Mouse (Mus musculus) embryonic facial prominence, embryonic 11.5 days (tissue): Measurements from ENCODE around the gene Tmem117. TPM values are rescaled to one million over a fixed set of nuclear protein-coding genes. Genes with fewer than 3 reads are reported as not detected.

ENCODE experiments used
- ATAC-seq: fragments of 200-750 bp; cut with Nextera tagmentation; replicated peaks from 2 replicates; pipeline ENCODE4 v1.8.0; 2017; ENCODE audit warnings: low read depth; ENCODE audit not compliant: insufficient number of reproducible peaks, low FRiP score, low TSS enrichment
- DNase-seq: peaks from one replicate; pipeline ENCODE4 v3.0.0-alpha.2; 2015; ENCODE audit warnings: low spot score
- H3K27ac ChIP-seq: fragments of 300-500 bp; sonication (generic); replicated peaks from 2 replicates; pipeline ENCODE4 v1.5.1; 2014; ENCODE audit warnings: mild to moderate bottlenecking, low read depth, low read length, control low read depth
- H3K27me3 ChIP-seq: fragments of 300-500 bp; sonication (generic); 2 replicates; pipeline ENCODE4 v1.6.1; 2014; ENCODE audit warnings: mild to moderate bottlenecking, low read length, moderate library complexity, mixed read lengths; ENCODE audit not compliant: control insufficient read depth, insufficient read depth
- H3K36me3 ChIP-seq: fragments of 300-500 bp; sonication (generic); replicated peaks from 2 replicates; pipeline ENCODE4 v1.6.1; 2014; ENCODE audit warnings: low read depth, mild to moderate bottlenecking, low read length, moderate library complexity, mixed read lengths; ENCODE audit not compliant: control insufficient read depth, insufficient read depth
- H3K4me1 ChIP-seq: fragments of 300-500 bp; sonication (generic); 2 replicates; pipeline ENCODE4 v1.6.1; 2014; ENCODE audit warnings: low read length, mixed read lengths; ENCODE audit not compliant: control insufficient read depth, insufficient read depth
- H3K4me2 ChIP-seq: fragments of 300-500 bp; sonication (generic); 2 replicates; pipeline ENCODE4 v1.6.1; 2014; ENCODE audit warnings: low read depth, mild to moderate bottlenecking, control low read depth, low read length, moderate library complexity
- H3K4me3 ChIP-seq: fragments of 300-500 bp; sonication (generic); 2 replicates; pipeline ENCODE4 v1.5.1; 2014; ENCODE audit warnings: low read depth, low read length, control low read depth
- H3K9ac ChIP-seq: fragments of 300-500 bp; sonication (generic); replicated peaks from 2 replicates; pipeline ENCODE4 v1.6.1; 2014; ENCODE audit warnings: mild to moderate bottlenecking, control low read depth, low read length
- H3K9me3 ChIP-seq: fragments of 300-500 bp; sonication (generic); replicated peaks from 2 replicates; pipeline ENCODE4 v1.6.1; 2016; ENCODE audit warnings: mild to moderate bottlenecking, low read length, inconsistent platforms, mixed read lengths; ENCODE audit not compliant: control insufficient read depth
- WGBS: fragments of 180-500 bp; shearing (Covaris S2); extraction: QIAGEN DNeasy Blood & Tissue Kit; methylation state at CpG from one replicate; pipeline ENCODE4 v1.1.7; 2014; 5-methylcytosine and 5-hydroxymethylcytosine counted together
- polyA plus RNA-seq: library from polyadenylated mRNA; unstranded; fragments of >200 nt; fragmentation: Nextera tagmentation; extraction: Ambion mirVana; gene quantifications from 2 replicates; pipeline ENCODE4 v1.2.1, GENCODE M21; 2014

Gene Tmem117
- polyA plus RNA-seq, 1 experiment from 2014 or later = 1.9 TPM

DNA sequence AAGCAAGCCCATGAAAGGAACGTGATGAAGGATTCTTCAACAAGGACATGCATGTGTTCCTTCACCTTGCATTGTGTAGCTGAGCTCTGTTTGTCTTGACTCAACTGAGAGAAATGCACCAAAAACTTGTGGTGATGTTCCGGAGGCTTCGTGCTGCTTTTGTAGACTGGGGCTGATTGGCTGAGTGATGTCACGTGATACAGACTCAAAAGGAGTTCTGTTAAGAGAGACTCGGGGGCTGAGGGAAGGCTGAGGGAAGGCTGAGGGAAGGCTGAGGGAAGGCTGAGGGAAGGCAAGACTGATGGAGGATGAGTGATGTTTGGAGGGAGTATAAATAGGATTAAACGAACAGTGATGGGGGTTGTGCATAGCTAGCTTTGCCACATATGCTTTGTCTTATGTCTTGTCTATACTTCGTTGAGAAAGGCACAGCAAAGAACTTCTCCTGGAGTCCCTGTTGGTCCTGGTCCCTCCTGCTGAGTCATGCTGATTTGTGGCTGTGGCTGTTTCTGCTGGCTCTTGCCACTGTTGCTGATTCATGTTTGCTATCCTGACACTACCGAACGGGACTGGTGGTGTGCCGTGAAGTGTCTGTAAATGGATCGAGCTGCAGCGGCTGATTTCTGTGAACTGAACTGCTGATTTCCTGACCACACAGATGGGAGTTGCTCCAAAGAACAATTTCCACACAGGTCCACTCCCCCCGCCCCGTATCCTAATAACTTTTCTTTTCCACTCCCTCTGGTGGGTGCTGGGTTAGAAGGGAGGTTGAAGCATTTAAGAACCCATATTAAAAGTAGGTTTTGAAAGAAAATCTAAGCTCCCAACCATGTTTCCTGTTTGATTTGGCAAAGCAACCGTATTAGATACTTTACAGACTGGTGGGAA is 185.4 kb downstream of the Tmem117 start:
- no peak for DNase-seq
- 85% methylated on average over 15 of the region's 15 CpGs for WGBS
- Histone ChIP-seq H3K27me3 (no peaks in the 10 kb centered on the region), H3K36me3 (no peaks in the 10 kb centered on the region), H3K9me3 (no peaks in the 10 kb centered on the region), H3K27ac (no peak overlapping the region), H3K4me3 (no peak overlapping the region), H3K4me1 (no peaks in the 10 kb centered on the region), H3K9ac (no peak overlapping the region), H3K4me2 (no peak overlapping the region)
- no peak for ATAC-seq

- 85% methylated on average over 3 of the region's 3 CpGs for WGBS
These were observed 206.6 kb downstream of the Tmem117 start for GRCm38 (mm10) chr15:94835634-94836033.

GRCm38 (mm10) chr15:94838646-94839045 is 209.6 kb downstream of the Tmem117 start:
- ATAC-seq = no peak
- WGBS = 89% methylated on average over 4 of the region's 4 CpGs

More at GRCm38 (mm10) chr15:94835634-94836033, 206.6 kb downstream of the Tmem117 start:
- H3K27ac ChIP-seq = no peak overlapping the region
- no peaks in the 10 kb centered on the region for H3K27me3 ChIP-seq
- H3K4me3 ChIP-seq = no peak overlapping the region
- no peak overlapping the region for H3K9ac ChIP-seq
- no peak for ATAC-seq
- no peaks in the 10 kb centered on the region for H3K36me3 ChIP-seq
- DNase-seq = no peak
- no peaks in the 10 kb centered on the region for H3K4me1 ChIP-seq
- H3K9me3 ChIP-seq = no peaks in the 10 kb centered on the region
- no peak overlapping the region for H3K4me2 ChIP-seq

DNA sequence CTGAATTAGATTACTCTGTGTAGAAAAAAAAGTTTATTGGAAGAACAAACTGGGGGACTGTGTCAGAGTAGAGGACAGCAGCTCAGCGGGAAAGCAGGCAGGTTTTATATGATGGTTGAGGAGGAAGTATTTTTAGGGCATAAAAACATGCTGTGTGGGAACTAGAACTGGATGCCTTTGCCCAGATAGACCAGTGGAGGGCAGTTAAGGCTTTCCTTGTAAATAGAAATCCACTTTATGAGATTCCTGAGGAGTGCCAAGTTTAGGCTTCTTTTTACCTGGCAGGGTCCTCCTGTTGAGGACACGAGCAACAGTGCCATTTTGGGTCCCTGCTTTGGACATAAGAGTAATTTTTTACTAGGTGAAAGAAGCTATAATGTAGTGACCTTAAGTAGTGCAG is 218.5 kb downstream of the Tmem117 start:
- Histone ChIP-seq H3K27me3 (no peaks in the 10 kb centered on the region), H3K4me1 (no peaks in the 10 kb centered on the region), H3K36me3 (no peaks in the 10 kb centered on the region), H3K27ac (no peak overlapping the region), H3K9me3 (no peaks in the 10 kb centered on the region), H3K4me2 (no peak overlapping the region), H3K4me3 (no peak overlapping the region), H3K9ac (no peak overlapping the region)
- no peak for ATAC-seq
- WGBS = 81% methylated on average over 2 of the region's 2 CpGs
- DNase-seq = no peak

More at GRCm38 (mm10) chr15:94838646-94839045, 209.6 kb downstream of the Tmem117 start:
- Histone ChIP-seq H3K27me3 (no peaks in the 10 kb centered on the region), H3K9ac (no peak overlapping the region), H3K27ac (no peak overlapping the region), H3K4me3 (no peak overlapping the region), H3K9me3 (no peaks in the 10 kb centered on the region), H3K4me2 (no peak overlapping the region), H3K36me3 (no peaks in the 10 kb centered on the region), H3K4me1 (no peaks in the 10 kb centered on the region)
- no peak for DNase-seq

DNA sequence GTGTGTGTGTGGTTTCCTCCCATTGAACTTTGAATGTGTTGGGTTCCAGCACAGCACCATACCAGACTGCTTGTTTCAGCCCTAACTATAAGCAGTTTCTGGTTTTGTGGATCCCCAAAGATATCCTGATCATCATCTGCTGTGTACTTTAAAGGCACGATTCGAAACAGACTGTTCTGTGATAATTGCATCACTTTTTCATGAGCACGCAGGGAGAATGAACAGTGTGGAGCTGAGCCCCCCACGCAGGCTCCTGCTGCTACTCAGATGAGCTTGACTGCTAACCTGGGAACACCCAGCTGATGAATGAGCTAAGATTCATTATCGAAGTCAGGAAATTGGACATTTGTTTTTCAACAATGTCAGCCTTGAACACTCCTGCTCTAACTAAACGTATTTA is 230.6 kb downstream of the Tmem117 start:
- Histone ChIP-seq H3K27ac (no peak overlapping the region), H3K9me3 (no peaks in the 10 kb centered on the region)
- ATAC-seq = no peak

DNA sequence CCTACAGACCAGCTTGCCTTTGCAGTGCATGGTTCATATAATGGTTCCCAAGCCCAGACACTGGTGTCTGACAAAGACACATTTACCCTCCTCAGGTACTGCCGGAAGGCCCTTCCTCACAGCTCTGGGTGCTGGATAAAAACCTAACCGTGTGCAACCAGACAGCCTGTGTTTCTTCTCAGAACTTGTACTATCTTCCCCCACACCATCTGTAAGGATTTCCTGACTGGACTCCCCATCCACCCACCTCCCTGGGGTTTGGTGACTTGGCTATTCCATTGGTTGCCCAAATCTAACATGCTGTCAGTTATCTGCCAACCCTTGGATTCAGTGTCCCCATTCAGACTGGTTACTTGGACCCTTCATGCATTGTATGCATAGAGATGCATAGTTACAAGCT is 232.1 kb downstream of the Tmem117 start:
- Histone ChIP-seq H3K4me1 (no peaks in the 10 kb centered on the region; the same call in 1 of the 2 replicates), H3K4me3 (no peak overlapping the region), H3K9me3 (no peaks in the 10 kb centered on the region), H3K4me2 (no peak overlapping the region), H3K36me3 (no peaks in the 10 kb centered on the region), H3K27ac (no peak overlapping the region), H3K27me3 (no peaks in the 10 kb centered on the region), H3K9ac (no peak overlapping the region)
- ATAC-seq = no peak
- 98% methylated on average over 2 of the region's 2 CpGs for WGBS
- no peak for DNase-seq

More for the DNA sequence above, 230.6 kb downstream of the Tmem117 start:
- Histone ChIP-seq H3K36me3 (no peaks in the 10 kb centered on the region), H3K4me2 (no peak overlapping the region), H3K27me3 (no peaks in the 10 kb centered on the region), H3K9ac (no peak overlapping the region), H3K4me1 (no peaks in the 10 kb centered on the region; the same call in 1 of the 2 replicates), H3K4me3 (no peak overlapping the region)
- DNase-seq = no peak
- WGBS = 80% methylated on average over 6 of the region's 6 CpGs

DNA sequence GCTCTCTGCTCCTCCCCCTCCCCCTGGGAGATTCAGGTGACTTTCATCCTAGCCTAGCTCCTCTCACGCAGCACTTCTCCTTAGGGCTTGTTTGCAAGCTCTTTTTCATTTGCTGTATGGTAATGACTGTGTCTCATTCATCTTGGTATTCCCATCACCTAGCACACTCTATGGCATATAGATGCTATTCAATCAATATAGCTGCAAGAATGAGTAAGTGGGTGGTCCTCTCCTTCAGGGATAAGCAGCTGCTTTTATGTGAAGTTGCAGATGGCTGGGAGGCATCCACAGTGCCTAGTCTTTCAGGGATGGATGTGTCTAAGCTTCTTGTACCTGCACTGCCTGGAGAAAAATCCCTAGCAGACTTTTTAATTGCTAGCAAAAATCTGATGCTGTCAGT is 235.1 kb downstream of the Tmem117 start:
- ATAC-seq (no peak), DNase-seq (no peak)
- Histone ChIP-seq H3K27me3 (no peaks in the 10 kb centered on the region), H3K9me3 (no peaks in the 10 kb centered on the region), H3K4me1 (no peaks in the 10 kb centered on the region), H3K4me2 (no peak overlapping the region), H3K4me3 (no peak overlapping the region), H3K9ac (no peak overlapping the region), H3K36me3 (no peaks in the 10 kb centered on the region), H3K27ac (no peak overlapping the region)
- 18% methylated on average over 1 of the region's 1 CpGs for WGBS

DNA sequence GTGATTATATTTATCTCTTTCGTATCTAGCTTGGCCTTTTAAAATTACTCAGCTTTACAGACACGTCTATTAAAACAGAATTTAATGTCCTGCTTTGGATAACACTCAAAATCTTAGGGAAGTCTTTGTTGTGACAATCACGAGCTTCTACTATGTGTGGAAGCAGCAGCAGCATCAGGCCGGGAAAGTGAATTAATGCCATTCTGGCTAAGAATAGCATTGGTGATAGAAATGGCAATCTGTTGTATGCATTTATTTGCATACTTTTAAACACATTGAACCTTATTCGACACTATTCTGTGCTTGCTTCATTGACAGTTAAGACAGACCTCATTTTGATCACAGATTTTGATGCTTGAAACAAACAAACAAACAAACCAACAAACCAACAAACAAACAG is 239.3 kb downstream of the Tmem117 start:
- ATAC-seq (no peak), DNase-seq (no peak)
- Histone ChIP-seq H3K9me3 (no peaks in the 10 kb centered on the region), H3K4me1 (no peaks in the 10 kb centered on the region), H3K36me3 (no peaks in the 10 kb centered on the region), H3K27me3 (no peaks in the 10 kb centered on the region), H3K4me2 (no peak overlapping the region), H3K27ac (no peak overlapping the region), H3K4me3 (no peak overlapping the region), H3K9ac (no peak overlapping the region)
- WGBS = 80% methylated on average over 5 of the region's 5 CpGs
